Mouse (Mus musculus) heart, postnatal 0 days (tissue): ENCODE data around the gene Eif3m. TPM values are rescaled to one million over a fixed set of nuclear protein-coding genes. Genes with fewer than 3 reads are reported as not detected.
"Not testable (repeated sequence)": the region's sequence is repeated elsewhere in the genome, so short reads cannot be mapped to it uniquely, and the experiment has no call there.

Experiments used
- ATAC-seq: fragments of 200-750 bp; cut with Nextera tagmentation; 2 replicates; pipeline ENCODE4 v1.8.0; 2017; ENCODE audit warnings: low read depth, moderate number of reproducible peaks, moderate library complexity; ENCODE audit not compliant: insufficient read depth
- DNase-seq: peaks from one replicate; pipeline ENCODE4 v3.0.0-alpha.2; 2016; ENCODE audit warnings: low spot score
- H3K27ac ChIP-seq: fragments of 300-500 bp; sonication (generic); 2 replicates; pipeline ENCODE4 v1.5.1; 2014; ENCODE audit warnings: low read depth, mild to moderate bottlenecking
- H3K27me3 ChIP-seq: fragments of 300-500 bp; sonication (generic); 2 replicates; pipeline ENCODE4 v1.6.1; 2014; ENCODE audit warnings: low read length, mixed read lengths; ENCODE audit not compliant: control insufficient read depth, insufficient read depth
- H3K36me3 ChIP-seq: fragments of 300-500 bp; sonication (generic); replicated peaks from 2 replicates; pipeline ENCODE4 v1.6.1; 2014; ENCODE audit warnings: low read length, mixed read lengths; ENCODE audit not compliant: control insufficient read depth, insufficient read depth
- H3K4me1 ChIP-seq: fragments of 300-500 bp; sonication (generic); 2 replicates; pipeline ENCODE4 v1.6.1; 2014; ENCODE audit warnings: antibody characterized with exemption; ENCODE audit not compliant: control insufficient read depth, insufficient read depth
- H3K4me2 ChIP-seq: fragments of 300-500 bp; sonication (generic); 2 replicates; pipeline ENCODE4 v1.6.1; 2014; ENCODE audit warnings: low read depth, mild to moderate bottlenecking, low read length, moderate library complexity
- H3K4me3 ChIP-seq: fragments of 300-500 bp; sonication (generic); 2 replicates; pipeline ENCODE4 v1.5.1; 2014; ENCODE audit warnings: low read depth, low read length
- H3K9ac ChIP-seq: fragments of 300-500 bp; sonication (generic); replicated peaks from 2 replicates; pipeline ENCODE4 v1.6.1; 2014; ENCODE audit warnings: low read depth, low read length, mixed read lengths
- H3K9me3 ChIP-seq: fragments of 300-500 bp; sonication (generic); replicated peaks from 2 replicates; pipeline ENCODE4 v1.6.1; 2016; ENCODE audit warnings: low read length; ENCODE audit not compliant: control insufficient read depth
- CTCF ChIP-seq: IDR thresholded peaks from 2 replicates; pipeline ENCODE4 v1.5.1; 2016; ENCODE audit warnings: antibody characterized with exemption, control low read depth, low read depth
- EP300 ChIP-seq: IDR thresholded peaks from 2 replicates; pipeline ENCODE4 v1.6.1; 2016; ENCODE audit warnings: antibody characterized with exemption, low read depth
- WGBS: fragments of 180-500 bp; shearing (Covaris S2); extraction: QIAGEN DNeasy Blood & Tissue Kit; methylation state at CpG from one replicate; pipeline ENCODE4 v1.1.7; 2014; 5-methylcytosine and 5-hydroxymethylcytosine counted together
- polyA plus RNA-seq: library from polyadenylated mRNA; unstranded; fragments of >200 nt; fragmentation: Nextera tagmentation; extraction: Ambion mirVana; gene quantifications from 2 replicates; pipeline ENCODE4 v1.2.1, GENCODE M21; 2015
- total RNA-seq: library from RNA; depleted of rRNA; stranded (reverse); fragments of >200 nt; gene quantifications from 2 replicates; pipeline ENCODE4 v1.2.3, GENCODE M21; 2014; ENCODE audit warnings: low replicate concordance

Eif3m gene
- total and polyA plus RNA-seq, 2 experiments from 2014 or later: 132 to 241 TPM

GRCm38 (mm10) chr2:105034084-105034483 is 17.2 kb upstream of the Eif3m start:
- TF ChIP-seq EP300 (no peak), CTCF (no peak)
- no peak for DNase-seq
- Histone ChIP-seq H3K36me3 (no peaks in the 10 kb centered on the region), H3K9me3 (no peaks in the 10 kb centered on the region), H3K9ac (no peak overlapping the region), H3K4me3 (no peak overlapping the region), H3K4me1 (0 out of 2 replicates have a peak, but pooled peaks cover 6% of the 10 kb centered on the region), H3K27ac (no peak overlapping the region), H3K4me2 (no peak overlapping the region), H3K27me3 (no peaks in the 10 kb centered on the region)
- 83% methylated on average over 3 of the region's 3 CpGs for WGBS
- ATAC-seq: no peak

DNA sequence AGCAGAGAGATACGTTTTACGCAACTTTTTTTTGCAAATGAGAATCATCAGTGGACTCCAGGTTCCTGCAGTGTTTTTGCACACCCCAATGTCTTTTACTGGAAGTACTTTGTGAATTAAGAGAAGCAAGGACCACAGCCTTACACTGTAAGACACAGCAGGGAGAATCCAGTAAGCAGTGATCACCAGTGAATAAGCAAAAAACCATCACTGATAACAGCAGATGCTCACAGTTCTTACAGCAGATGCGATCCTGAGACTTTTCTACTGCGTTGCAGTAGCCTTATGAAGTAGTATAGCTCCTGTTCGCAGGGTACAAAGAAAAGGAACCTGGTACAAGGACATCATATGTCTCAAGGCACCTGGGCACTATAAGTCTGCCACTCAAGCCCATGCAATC is 13.6 kb upstream of the Eif3m start:
- Histone ChIP-seq H3K4me2 (no peak overlapping the region), H3K36me3 (no peaks in the 10 kb centered on the region), H3K27ac (no peak overlapping the region), H3K9ac (no peak overlapping the region), H3K27me3 (no peaks in the 10 kb centered on the region), H3K9me3 (no peaks in the 10 kb centered on the region), H3K4me1 (peaks cover 3% of the 10 kb centered on the region; the same call in 1 of the 2 replicates), H3K4me3 (no peak overlapping the region)
- DNase-seq (no peak), ATAC-seq (no peak)
- 82% methylated on average over 5 of the region's 5 CpGs for WGBS
- no peak for TF ChIP-seq EP300
- TF ChIP-seq CTCF: no peak

DNA sequence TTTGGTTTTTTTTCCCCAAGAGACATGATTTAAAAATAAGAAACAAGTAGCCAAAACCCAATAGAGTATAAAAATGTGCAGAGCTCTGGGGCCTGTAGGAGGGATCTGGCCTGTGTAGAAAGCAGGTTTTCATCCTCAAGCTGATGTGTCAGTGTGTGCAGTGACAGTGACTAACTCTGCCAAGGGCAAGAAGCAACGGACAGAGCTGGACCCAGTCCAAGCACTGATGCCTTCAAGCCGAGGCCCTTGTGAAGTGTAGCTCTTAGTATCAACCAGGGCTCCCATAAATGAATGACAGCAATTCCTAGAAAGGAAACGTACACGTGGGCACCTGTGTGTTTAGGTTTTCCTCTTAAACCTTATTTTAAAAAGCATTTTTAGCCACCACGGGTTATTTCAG is 11.9 kb upstream of the Eif3m start:
- H3K4me2 ChIP-seq: no peak overlapping the region
- 37% methylated on average over 5 of the region's 5 CpGs for WGBS
- no peaks in the 10 kb centered on the region for H3K27me3 ChIP-seq
- peaks cover 3% of the 10 kb centered on the region; the same call in 1 of the 2 replicates for H3K4me1 ChIP-seq
- no peaks in the 10 kb centered on the region for H3K9me3 ChIP-seq
- H3K27ac ChIP-seq: no peak overlapping the region
- no peak; the same call in 1 of the 2 replicates for ATAC-seq
- no peak overlapping the region for H3K9ac ChIP-seq
- TF ChIP-seq CTCF: no peak
- H3K4me3 ChIP-seq: no peak overlapping the region
- no peaks in the 10 kb centered on the region for H3K36me3 ChIP-seq
- no peak for DNase-seq

DNA sequence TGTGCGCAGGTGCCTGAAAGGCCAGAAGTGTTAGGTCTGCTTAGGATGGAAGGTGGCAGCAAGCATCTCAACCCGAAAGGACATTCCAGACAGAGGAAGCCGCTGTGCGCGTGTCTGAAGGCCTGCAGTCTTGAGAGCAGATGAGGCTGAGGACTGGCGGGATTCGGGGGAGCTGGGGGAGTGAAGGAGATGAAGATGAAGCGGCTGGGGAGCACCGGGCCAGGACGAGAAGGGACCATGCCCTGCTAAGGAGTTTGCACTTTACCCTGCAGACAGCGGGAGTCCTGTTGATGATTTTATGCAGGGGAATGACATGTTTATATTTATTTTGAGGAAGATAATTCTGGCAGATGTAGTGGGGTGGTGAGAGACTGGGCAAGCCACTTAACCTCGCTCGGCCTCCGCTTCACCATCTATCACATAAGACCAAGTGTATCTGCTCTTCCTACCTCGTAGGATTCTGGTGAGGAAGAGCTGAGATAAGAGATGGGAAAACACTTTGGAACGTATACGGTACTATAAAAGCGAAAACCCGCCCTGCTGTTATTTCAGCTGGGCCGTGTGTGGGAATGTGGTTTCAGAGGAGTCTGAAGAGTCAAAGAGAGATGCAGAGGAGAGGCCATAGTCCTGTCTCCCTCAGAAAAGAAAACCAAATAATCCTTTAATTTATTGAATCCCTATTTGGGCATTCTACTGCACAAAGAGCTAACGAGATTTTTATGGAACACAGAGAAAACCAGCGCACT is 10.2 kb upstream of the Eif3m start:
- Histone ChIP-seq H3K27ac (no peak overlapping the region), H3K27me3 (no peaks in the 10 kb centered on the region), H3K4me2 (no peak overlapping the region), H3K4me3 (no peak overlapping the region), H3K4me1 (peaks cover 3% of the 10 kb centered on the region; the same call in 1 of the 2 replicates), H3K9ac (no peak overlapping the region), H3K9me3 (no peaks in the 10 kb centered on the region), H3K36me3 (no peaks in the 10 kb centered on the region)
- DNase-seq: no peak
- no peak for ATAC-seq
- TF ChIP-seq CTCF (no peak), EP300 (no peak)
- 71% methylated on average over 22 of the region's 22 CpGs for WGBS

- H3K4me1 ChIP-seq, H3K4me2 ChIP-seq, DNase-seq, H3K4me3 ChIP-seq, H3K27ac ChIP-seq, H3K27me3 ChIP-seq, H3K9ac ChIP-seq, H3K36me3 ChIP-seq, ATAC-seq, H3K9me3 ChIP-seq: not testable (repeated sequence)
- WGBS: 26% methylated on average over 11 of the region's 12 CpGs
Observed at GRCm38 (mm10) chr2:105025610-105026009, 8.7 kb upstream of the Eif3m start.

DNA sequence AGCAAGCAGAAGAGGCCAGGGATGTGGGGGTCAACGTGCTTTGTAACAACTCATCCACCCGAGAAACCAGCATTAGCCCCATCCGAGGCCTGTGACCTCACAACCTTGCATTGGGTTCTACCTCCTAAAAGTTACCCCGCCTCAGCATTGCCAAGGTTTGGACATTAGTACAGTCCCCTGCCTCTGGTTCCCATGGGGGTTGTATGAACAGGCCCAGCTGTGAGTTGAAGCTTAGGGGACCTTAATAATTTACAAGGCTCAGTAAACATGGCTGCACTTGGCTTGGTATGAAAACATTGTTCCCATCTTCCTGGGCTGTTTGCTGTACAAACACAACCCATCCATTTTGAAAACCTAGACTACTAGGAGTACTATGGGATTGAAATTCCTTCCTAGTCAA is 6.9 kb upstream of the Eif3m start:
- Histone ChIP-seq H3K4me2 (no peak overlapping the region), H3K27ac (no peak overlapping the region), H3K27me3 (no peaks in the 10 kb centered on the region), H3K4me3 (no peak overlapping the region), H3K36me3 (no peaks in the 10 kb centered on the region), H3K9ac (no peak overlapping the region), H3K9me3 (no peaks in the 10 kb centered on the region), H3K4me1 (peaks cover 1% of the 10 kb centered on the region; the same call in 1 of the 2 replicates)
- TF ChIP-seq CTCF (no peak), EP300 (no peak)
- ATAC-seq (no peak), DNase-seq (no peak)
- 65% methylated on average over 4 of the region's 4 CpGs for WGBS
